Mouse (Mus musculus) inflammation-experienced regulatory T-cells, adult 6 months (primary cell): Measurements from ENCODE around the gene Kif26b. TPM values are rescaled to one million over a fixed set of nuclear protein-coding genes. Genes with fewer than 3 reads are reported as not detected.

Experiments
- ATAC-seq: one replicate; pipeline ENCODE4 v1.8.0; 2017
- polyA plus RNA-seq, 3 experiments: library from polyadenylated mRNA; unstranded; fragments of 100-300 nt; shearing (Covaris generic); gene quantifications; one replicate each; pipeline ENCODE4 v1.2.1; 2017

The Kif26b gene
- polyA plus RNA-seq, 3 experiments from 2014 or later: not detected

- no peak for ATAC-seq
These were observed 68.8 kb downstream of the Kif26b start for GRCm38 (mm10) chr1:178597757-178598156.

GRCm38 (mm10) chr1:178600851-178601569 is 72.1 kb downstream of the Kif26b start:
- no peak for ATAC-seq

GRCm38 (mm10) chr1:178609151-178609775 is 80.3 kb downstream of the Kif26b start:
- ATAC-seq: no peak

GRCm38 (mm10) chr1:178611512-178611911 is 82.6 kb downstream of the Kif26b start:
- ATAC-seq: no peak

GRCm38 (mm10) chr1:178621301-178621700 is 92.4 kb downstream of the Kif26b start:
- no peak for ATAC-seq

GRCm38 (mm10) chr1:178623889-178624288 is 95.0 kb downstream of the Kif26b start:
- ATAC-seq: no peak

GRCm38 (mm10) chr1:178626961-178627381 is 98.0 kb downstream of the Kif26b start:
- no peak for ATAC-seq

GRCm38 (mm10) chr1:178630042-178630441 is 101.1 kb downstream of the Kif26b start:
- no peak for ATAC-seq

GRCm38 (mm10) chr1:178631863-178632262 is 102.9 kb downstream of the Kif26b start:
- no peak for ATAC-seq

- ATAC-seq: no peak
These were observed 105.6 kb downstream of the Kif26b start for GRCm38 (mm10) chr1:178634359-178635085.

GRCm38 (mm10) chr1:178635470-178635869 is 106.5 kb downstream of the Kif26b start:
- ATAC-seq: no peak

- no peak for ATAC-seq
These were observed 108.4 kb downstream of the Kif26b start for GRCm38 (mm10) chr1:178637293-178637692.

- ATAC-seq: no peak
These were observed 111.0 kb downstream of the Kif26b start for GRCm38 (mm10) chr1:178639951-178640350.

GRCm38 (mm10) chr1:178640719-178641455 is 112.0 kb downstream of the Kif26b start:
- ATAC-seq: no peak

- ATAC-seq: no peak
These were observed 112.9 kb downstream of the Kif26b start for GRCm38 (mm10) chr1:178641788-178642187.

GRCm38 (mm10) chr1:178644954-178645353 is 116.0 kb downstream of the Kif26b start:
- ATAC-seq: no peak

- ATAC-seq: no peak
These were observed 117.7 kb downstream of the Kif26b start for GRCm38 (mm10) chr1:178646589-178646988.

- no peak for ATAC-seq
These were observed 126.6 kb downstream of the Kif26b start for GRCm38 (mm10) chr1:178655525-178655924.

- ATAC-seq: no peak
These were observed 132.1 kb downstream of the Kif26b start for GRCm38 (mm10) chr1:178661035-178661434.

- no peak for ATAC-seq
These were observed 132.6 kb downstream of the Kif26b start for GRCm38 (mm10) chr1:178661556-178661955.

- ATAC-seq: no peak
These were observed 134.6 kb downstream of the Kif26b start for GRCm38 (mm10) chr1:178663539-178663938.

GRCm38 (mm10) chr1:178664271-178664969 is 135.5 kb downstream of the Kif26b start:
- ATAC-seq: no peak
